Mouse (Mus musculus) thymus, adult 2 months (tissue): ENCODE data around the gene Rrm1. TPM values are rescaled to one million over a fixed set of nuclear protein-coding genes. Genes with fewer than 3 reads are reported as not detected.

Experiments
- DNase-seq: peaks from one replicate; pipeline ENCODE4 v3.0.0; 2021
- H3K27ac ChIP-seq: fragments of 200-500 bp; 2 replicates; pipeline ENCODE4 v1.5.1; 2012; ENCODE audit warnings: low read length, control low read depth; ENCODE audit not compliant: control insufficient read depth, insufficient read depth
- H3K27me3 ChIP-seq: fragments of 200-500 bp; 2 replicates; pipeline ENCODE4 v1.6.1; 2012; ENCODE audit warnings: mild to moderate bottlenecking, low read length, moderate library complexity, mixed read lengths; ENCODE audit not compliant: control insufficient read depth, insufficient read depth
- H3K36me3 ChIP-seq: fragments of 200-500 bp; 2 replicates; pipeline ENCODE4 v1.6.1; 2012; ENCODE audit warnings: mild to moderate bottlenecking, low read length, moderate library complexity; ENCODE audit not compliant: control insufficient read depth, insufficient read depth
- H3K4me1 ChIP-seq: fragments of 200-500 bp; replicated peaks from 2 replicates; pipeline ENCODE4 v1.6.1; 2012; ENCODE audit warnings: low read length; ENCODE audit not compliant: control insufficient read depth, insufficient read depth
- H3K4me3 ChIP-seq: fragments of 200-500 bp; 2 replicates; pipeline ENCODE4 v1.5.1; 2012; ENCODE audit warnings: mild to moderate bottlenecking, low read length, control low read depth, moderate library complexity; ENCODE audit not compliant: control insufficient read depth, insufficient read depth
- CTCF ChIP-seq: fragments of 200-500 bp; IDR thresholded peaks from 2 replicates; pipeline ENCODE4 v1.5.1; 2012; ENCODE audit warnings: mild to moderate bottlenecking, control low read depth, low read length, moderate library complexity, borderline replicate concordance; ENCODE audit not compliant: control insufficient read depth, poor library complexity, insufficient read depth; ENCODE audit errors: extremely low read depth
- POLR2A ChIP-seq: fragments of 200-500 bp; IDR thresholded peaks from 2 replicates; pipeline ENCODE4 v1.6.1; 2012; ENCODE audit warnings: mild to moderate bottlenecking, low read length, control low read depth, moderate library complexity; ENCODE audit not compliant: control insufficient read depth, poor library complexity, insufficient read depth; ENCODE audit errors: extremely low read depth
- WGBS: fragments of 180-500 bp; shearing (Covaris S2); methylation state at CpG from one replicate; pipeline ENCODE4 v1.1.7; 2018; 5-methylcytosine and 5-hydroxymethylcytosine counted together
- polyA plus RNA-seq: library from polyadenylated mRNA; depleted of rRNA; stranded (reverse); fragments of >200 nt; gene quantifications from 2 replicates; pipeline ENCODE4 v1.2.3, GENCODE M21; 2012; rRNA removed

Rrm1 gene
- polyA plus RNA-seq, 1 experiment, result 46.3 TPM

DNA sequence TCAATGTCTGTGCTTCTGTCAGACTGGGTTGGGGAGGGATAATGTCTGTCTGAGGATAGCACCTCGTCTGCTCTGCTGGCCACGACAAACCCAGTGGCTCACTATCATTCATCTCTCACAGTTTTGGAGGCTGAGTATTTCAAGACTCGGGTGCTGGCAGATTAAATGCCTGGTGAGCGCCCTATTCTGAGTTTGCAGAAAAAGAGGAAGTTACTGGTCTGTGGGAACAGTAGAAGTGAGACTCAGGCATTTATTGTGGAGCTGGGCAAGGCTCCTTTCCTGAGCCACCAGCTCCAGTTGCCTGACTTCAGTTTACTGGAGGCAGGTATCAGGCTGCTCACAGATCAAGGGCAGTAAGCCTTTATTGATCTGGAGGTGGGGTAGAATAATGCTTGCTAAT lies 72.6 kb downstream of the Rrm1 start:
- H3K36me3 ChIP-seq, result no peaks in the 10 kb centered on the region
- no peak overlapping the region for H3K27ac ChIP-seq
- no peak for DNase-seq
- peaks cover 4% of the 10 kb centered on the region for H3K4me1 ChIP-seq
- TF ChIP-seq CTCF (no peak), POLR2A (no peak)
- no peak overlapping the region for H3K4me3 ChIP-seq
- no peaks in the 10 kb centered on the region for H3K27me3 ChIP-seq
- WGBS, result 19% methylated on average over 4 of the region's 4 CpGs

DNA sequence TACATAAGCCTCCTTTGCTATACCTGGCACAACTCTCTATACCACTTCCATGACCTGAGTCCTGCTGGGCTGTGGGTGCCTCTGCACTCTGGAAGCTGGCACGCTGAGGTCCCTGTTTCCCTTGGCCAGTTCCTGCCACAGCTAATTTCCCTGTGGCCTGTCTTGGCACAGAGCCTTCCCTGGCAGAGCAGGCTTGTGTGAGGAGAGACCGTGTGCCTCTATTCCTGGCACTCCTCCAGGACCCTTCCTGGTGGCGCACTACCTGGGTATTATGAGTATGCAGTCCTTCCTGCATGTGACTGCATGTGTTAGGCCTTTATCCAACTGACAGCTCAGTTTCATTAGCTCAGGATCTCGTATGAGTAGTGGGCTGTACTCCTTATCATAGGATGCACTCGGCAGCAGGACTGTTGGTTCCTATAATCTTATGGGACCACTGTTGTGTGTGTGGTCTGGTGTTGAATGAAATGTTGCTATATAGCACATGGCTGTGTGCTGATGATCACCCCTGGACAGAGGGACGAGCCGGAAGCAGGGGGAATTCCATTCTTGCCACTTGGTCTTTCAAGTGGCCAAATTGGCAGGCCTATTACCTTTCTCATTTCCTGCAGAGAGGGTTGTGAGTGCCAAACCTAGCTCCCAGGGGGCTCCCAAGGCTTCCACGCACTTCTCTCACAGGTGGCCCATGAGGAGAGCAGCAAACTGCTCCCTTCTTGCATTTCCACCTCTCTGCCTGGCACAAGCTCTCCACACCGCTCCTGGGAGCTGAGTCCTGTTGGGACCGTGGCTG lies 75.0 kb downstream of the Rrm1 start:
- no peak for DNase-seq
- H3K36me3 ChIP-seq, result no peaks in the 10 kb centered on the region
- H3K4me3 ChIP-seq, result no peak overlapping the region
- H3K27ac ChIP-seq, result no peak overlapping the region
- TF ChIP-seq CTCF (no peak), POLR2A (no peak)
- WGBS, result 83% methylated on average over 10 of the region's 10 CpGs
- H3K4me1 ChIP-seq, result peaks cover 4% of the 10 kb centered on the region
- H3K27me3 ChIP-seq, result no peaks in the 10 kb centered on the region

GRCm38 (mm10) chr7:102517051-102517335 lies 75.5 kb downstream of the Rrm1 start:
- H3K27ac ChIP-seq, result no peak overlapping the region
- no peaks in the 10 kb centered on the region for H3K36me3 ChIP-seq
- 93% methylated on average over 2 of the region's 2 CpGs for WGBS
- no peaks in the 10 kb centered on the region for H3K27me3 ChIP-seq
- H3K4me3 ChIP-seq, result no peak overlapping the region
- no peak for TF ChIP-seq POLR2A
- TF ChIP-seq CTCF, result no peak
- no peak for DNase-seq
- peaks cover 4% of the 10 kb centered on the region for H3K4me1 ChIP-seq

Other genes starting within 250 kb of the Rrm1 start
- gene Nup98, start 231.5 kb upstream of the Rrm1 start, polyA plus RNA-seq, result 23.7 and 28.1 TPM in 2 replicates
- gene Pgap2, start 231.5 kb upstream of the Rrm1 start, polyA plus RNA-seq, result 99.7 and 131 TPM in 2 replicates
- gene Rhog, start 185.6 kb upstream of the Rrm1 start, polyA plus RNA-seq, result 221 and 282 TPM in 2 replicates
- gene Stim1, start 173.9 kb upstream of the Rrm1 start, polyA plus RNA-seq, result 98.6 and 107 TPM in 2 replicates
- gene Olfr543, start 40.0 kb downstream of the Rrm1 start, polyA plus RNA-seq, result not detected in 2 replicates
- not detected in 2 replicates for gene Olfr544, start 46.6 kb downstream of the Rrm1 start, polyA plus RNA-seq
- gene Olfr545, start 57.9 kb downstream of the Rrm1 start, polyA plus RNA-seq, result not detected in 2 replicates
- gene Olfr547, start 93.1 kb downstream of the Rrm1 start, polyA plus RNA-seq, result not detected in 2 replicates
- not detected in 2 replicates for gene Olfr548-ps1, start 99.2 kb downstream of the Rrm1 start, polyA plus RNA-seq
- not detected in 2 replicates for gene Olfr549, start 108.2 kb downstream of the Rrm1 start, polyA plus RNA-seq
- gene Trim21, start 123.8 kb downstream of the Rrm1 start, polyA plus RNA-seq, result 20.4 and 23.6 TPM in 2 replicates
- 0.13 TPM in 1 of 2 replicates, not detected in the other for gene Olfr550, start 129.7 kb downstream of the Rrm1 start, polyA plus RNA-seq
- gene Olfr551, start 150.2 kb downstream of the Rrm1 start, polyA plus RNA-seq, result not detected in 2 replicates
- gene Olfr552, start 156.1 kb downstream of the Rrm1 start, polyA plus RNA-seq, result not detected in 2 replicates
- not detected in 2 replicates for gene Olfr553, start 176.5 kb downstream of the Rrm1 start, polyA plus RNA-seq
- not detected in 2 replicates for gene Olfr554, start 196.7 kb downstream of the Rrm1 start, polyA plus RNA-seq
- not detected in 2 replicates for gene Olfr555, start 217.1 kb downstream of the Rrm1 start, polyA plus RNA-seq
- gene Olfr556, start 223.2 kb downstream of the Rrm1 start, polyA plus RNA-seq, result not detected in 2 replicates
- 14.0 and 16.3 TPM in 2 replicates for gene Trim68, start 245.6 kb downstream of the Rrm1 start, polyA plus RNA-seq